Mouse (Mus musculus): ENCODE data around the gene Hspa2. TPM values are rescaled to one million over a fixed set of nuclear protein-coding genes. Genes with fewer than 3 reads are reported as not detected.

The Hspa2 gene
- total RNA-seq (2021), result 1 to 10 TPM; 5.7 to 7.8 TPM

DNA sequence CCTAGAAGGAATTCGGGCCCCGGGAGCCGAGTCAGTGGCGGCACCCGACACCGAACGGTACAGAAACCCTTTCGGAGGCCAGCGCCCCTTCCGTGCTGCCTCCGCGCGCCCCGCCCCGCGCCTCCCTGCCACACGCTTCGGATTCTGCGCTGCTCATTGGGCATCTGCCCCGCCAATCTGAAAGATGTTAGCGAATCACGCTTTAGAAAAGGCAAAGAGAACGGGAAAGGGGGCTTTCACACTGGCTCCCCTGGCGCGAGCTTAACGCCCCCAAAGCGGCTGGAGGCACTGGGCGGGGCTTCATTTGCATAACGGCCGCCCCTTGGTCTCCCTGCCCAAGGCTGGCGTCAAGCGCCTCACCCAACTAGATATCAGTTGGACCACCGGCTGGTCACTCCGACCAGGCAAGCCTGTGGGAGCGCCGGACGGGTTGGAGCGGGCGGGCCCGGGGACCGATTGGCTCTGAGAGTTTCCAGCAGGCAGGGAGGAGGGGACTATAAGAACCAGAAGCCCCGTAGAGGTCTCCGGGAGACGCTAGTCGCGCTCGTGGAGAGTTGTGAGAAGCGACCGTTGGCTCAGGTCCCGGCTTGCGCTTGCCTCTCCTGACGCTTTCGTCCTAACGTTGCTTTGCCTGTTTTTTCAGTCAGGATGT is at the start of gene Hspa2:
Gene Hspa2 (plus strand): TSS at position 291 of the 652 bp plus-strand sequence.
- peak; percentile 100 for DNase-seq
- intact Hi-C loops (cut with DNase I), result loop anchor here (1.0 kb wide), 1 partner anchor 33 kb away; no protein-coding TSS in a partner anchor

- intact Hi-C loops (cut with DNase I), result no loop called here
- no peak for DNase-seq
Measured at GRCm38 (mm10) chr12:76360868-76361267, 43.1 kb upstream of the Hspa2 start.

DNA sequence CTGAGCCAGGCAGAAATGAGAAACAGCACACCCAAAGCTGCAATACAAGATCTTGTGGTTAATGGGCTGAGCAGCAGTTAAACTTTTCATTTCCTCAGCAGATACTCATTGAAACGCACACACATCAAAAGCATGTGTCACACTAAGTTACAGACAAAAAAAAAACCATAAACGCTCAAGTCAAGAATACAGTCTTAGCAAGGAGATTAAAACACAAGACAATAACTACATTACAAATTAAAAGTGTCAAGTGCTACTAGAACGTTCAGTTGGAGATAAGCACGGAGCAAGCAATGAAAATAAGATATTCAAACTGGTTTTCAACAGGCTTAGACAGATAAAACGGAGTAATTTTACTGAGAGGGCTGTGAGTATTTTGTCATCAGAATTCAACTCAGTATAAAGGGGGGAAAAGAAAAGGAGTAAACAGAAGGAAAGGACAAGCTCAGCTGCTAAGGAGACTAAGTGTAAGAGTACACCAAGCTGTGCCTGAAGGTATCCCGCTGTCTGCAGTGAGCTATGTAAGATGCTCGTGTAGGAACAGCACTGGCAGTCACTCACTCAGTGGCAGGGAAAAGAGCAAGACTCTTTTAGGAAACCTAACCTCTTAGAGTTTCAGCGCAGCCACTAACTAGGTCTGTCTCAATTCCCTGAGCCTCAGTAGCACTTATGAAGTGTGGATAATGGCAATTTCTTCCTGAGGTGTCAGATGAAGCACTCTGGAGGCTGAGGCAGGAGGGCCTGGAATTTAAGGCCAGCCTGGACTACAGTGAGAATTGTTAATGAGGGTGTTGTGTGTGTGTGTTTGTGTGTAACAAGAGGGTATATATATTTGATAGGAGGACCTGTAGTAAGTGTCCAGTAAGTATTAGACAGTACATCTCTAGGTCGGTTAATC is 42.3 kb upstream of the Hspa2 start:
- no peak for DNase-seq
- intact Hi-C loops (cut with DNase I), result no loop called here

DNA sequence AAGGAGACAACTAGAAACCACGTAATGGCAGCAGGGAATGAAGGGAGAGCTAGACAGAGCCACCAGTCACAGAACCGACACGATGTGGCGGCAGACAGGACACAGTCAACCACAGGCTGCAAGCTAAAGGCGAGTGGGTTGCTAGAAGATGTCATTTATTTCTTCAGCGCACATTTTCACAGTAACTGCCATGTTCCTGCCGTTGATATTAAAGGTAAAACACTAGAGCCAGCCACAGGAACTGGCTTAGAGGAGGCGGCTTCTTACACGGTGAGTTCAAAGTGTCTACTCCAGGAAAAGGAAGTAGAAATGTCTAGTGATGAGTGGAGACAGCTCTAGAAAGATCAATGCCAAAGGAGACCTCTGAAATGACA is 41.7 kb upstream of the Hspa2 start:
- DNase-seq, result no peak
- intact Hi-C loops (cut with DNase I), result no loop called here

GRCm38 (mm10) chr12:76366276-76366675 is 37.7 kb upstream of the Hspa2 start:
- no peak for DNase-seq
- intact Hi-C loops (cut with DNase I), result no loop called here

- peak in 1 of 2 experiments; percentile 32 for DNase-seq
- intact Hi-C loops (cut with DNase I), result no loop called here
Measured at GRCm38 (mm10) chr12:76367096-76367995, 36.6 kb upstream of the Hspa2 start.

DNA sequence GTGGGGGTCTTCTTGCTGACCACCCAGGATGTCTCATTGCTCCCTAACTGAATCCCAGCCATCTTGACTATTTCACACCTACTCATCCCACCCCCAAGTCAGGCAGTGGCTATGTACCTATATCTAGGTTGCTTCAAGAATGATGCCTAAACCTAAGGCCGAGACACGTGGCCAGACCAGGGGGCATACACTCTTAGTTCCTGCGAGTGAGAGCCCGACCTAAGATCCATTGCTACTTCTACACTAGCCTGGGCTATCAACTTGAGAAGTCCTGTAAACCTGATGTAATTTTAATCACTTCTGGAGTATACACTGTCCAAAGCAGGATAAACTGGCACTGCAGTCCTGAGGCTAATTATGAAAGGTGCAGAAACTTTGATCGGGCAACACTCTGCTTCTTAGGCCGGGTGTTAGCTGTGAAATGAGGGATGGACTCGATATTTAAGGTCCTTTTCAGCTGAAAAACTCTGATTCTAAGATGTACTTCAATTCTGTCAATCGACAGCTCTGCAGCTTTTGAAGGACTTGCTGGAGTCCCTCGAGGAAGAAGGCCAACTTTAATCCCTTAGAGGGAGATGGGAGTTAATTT is 35.7 kb upstream of the Hspa2 start:
- DNase-seq, result no peak
- intact Hi-C loops (cut with DNase I), result no loop called here

DNA sequence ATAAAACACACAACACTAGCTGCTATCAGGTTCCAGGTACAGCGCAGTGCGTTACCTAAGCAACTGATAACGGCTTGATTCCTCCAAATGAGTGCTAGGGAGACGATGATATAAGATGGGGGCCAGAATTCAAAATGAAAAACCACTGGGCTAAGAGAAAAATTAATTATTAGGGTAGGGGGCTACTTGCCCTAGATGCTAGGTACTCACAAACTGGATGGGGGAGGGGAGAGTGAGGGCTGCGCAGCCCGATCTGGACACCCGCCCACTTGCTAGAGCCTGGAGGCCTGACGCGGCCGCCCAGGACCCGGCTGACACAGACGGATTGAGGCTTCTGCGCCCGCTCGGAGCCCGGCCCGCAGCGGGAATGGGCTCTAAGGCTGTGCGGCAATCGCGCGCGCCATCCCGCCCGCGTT is 35.2 kb upstream of the Hspa2 start:
- peak in 1 of 2 experiments; percentile 22 for DNase-seq
- intact Hi-C loops (cut with DNase I), result no loop called here

GRCm38 (mm10) chr12:76369206-76369977 is 34.6 kb upstream of the Hspa2 start, which contains the start of gene Zbtb25:
Gene Zbtb25, minus strand, starts transcription at chr12:76369602.
- intact Hi-C loops (cut with DNase I), result no loop called here
- peak; percentile 74 to 86 for DNase-seq

- intact Hi-C loops (cut with DNase I), result no loop called here
- DNase-seq, result peak; percentile 78 to 88
Measured at GRCm38 (mm10) chr12:76369978-76370830, 33.8 kb upstream of the Hspa2 start, which contains the start of gene Zbtb1. Gene Zbtb1, plus strand, starts transcription at chr12:76370266.

DNA sequence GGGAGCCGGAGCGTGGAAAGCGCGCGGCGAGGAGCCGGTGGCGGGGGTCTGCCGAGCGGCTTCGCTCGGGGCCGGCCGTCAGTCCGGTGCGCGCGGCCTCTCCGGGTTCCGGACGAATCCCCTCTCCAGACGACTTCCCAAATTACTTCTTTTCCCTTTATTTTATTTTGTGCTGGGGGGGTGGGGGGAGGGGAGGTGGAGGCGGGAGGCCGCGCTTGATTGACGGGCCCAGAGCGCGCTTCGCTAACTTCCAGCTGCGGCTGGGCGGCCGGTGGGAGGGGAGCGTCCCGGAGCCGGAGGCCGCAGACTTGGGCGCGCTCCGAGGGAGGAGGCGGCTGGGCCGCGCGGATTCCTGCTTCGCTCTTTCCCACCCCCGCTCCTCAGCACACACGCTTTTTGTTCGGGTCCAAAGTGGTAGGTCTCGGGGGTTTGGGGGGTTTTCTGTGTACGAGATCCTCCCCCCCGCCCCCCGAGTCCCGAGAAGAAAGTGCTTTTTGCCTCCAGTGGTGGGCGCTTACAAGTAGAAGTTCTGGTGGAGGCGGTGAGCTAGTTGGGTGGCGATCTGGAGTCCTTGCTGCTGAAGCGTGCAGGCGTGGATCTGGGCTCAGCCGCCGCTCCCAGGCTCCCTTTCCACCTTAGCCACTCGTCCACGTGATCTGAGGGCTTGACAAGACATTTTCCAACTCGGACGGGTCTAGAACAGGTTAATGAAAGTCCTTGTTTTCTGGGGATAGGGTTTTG is 33.0 kb upstream of the Hspa2 start:
- peak; percentile 81 to 86 for DNase-seq
- intact Hi-C loops (cut with DNase I), result loop anchor here (1.0 kb wide), 1 partner anchor 32 kb away; no protein-coding TSS in a partner anchor

GRCm38 (mm10) chr12:76372046-76372445 is 31.9 kb upstream of the Hspa2 start:
- intact Hi-C loops (cut with DNase I), result no loop called here
- DNase-seq, result no peak

- DNase-seq, result no peak
- intact Hi-C loops (cut with DNase I), result no loop called here
Measured at GRCm38 (mm10) chr12:76372881-76373818, 30.8 kb upstream of the Hspa2 start.

DNA sequence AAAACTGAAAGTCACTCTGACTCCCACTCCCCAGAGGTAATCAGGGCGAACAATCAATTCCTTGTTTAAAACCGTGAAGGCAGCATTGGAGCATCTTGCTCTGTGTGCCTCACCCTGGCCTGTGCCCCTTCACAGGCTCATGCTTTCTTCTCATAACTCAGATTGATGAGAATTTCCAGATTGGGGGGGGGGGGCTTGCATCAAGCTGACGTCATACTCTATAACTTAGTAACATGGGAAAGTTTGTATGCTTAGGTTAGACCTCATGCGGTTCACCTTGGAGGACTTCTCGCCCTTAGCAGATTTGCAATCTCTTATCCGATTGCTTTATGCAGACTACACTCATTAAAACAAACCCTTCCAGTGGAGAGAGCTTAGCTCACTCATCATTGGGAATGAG is 30.0 kb upstream of the Hspa2 start:
- DNase-seq, result no peak
- intact Hi-C loops (cut with DNase I), result no loop called here

DNA sequence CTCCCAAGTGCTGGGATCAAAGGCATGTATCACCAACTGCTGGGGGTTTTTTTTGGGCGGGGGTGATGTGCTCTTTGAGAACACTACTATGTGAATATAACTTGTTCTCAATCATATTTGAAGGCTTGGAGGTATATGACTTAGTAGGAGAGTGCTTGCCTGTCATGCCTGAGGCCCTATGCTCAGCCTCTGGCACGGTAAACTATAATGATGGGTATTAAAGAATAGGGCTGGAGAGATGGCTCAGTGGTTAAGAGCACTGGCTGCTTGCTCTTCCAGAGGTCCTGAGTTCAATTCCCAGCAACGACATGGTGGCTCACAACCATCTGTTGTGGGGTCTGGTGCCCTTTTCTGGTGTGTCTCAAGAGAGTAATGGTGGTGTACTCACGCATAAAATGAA is 29.1 kb upstream of the Hspa2 start:
- intact Hi-C loops (cut with DNase I), result no loop called here
- DNase-seq, result no peak

- DNase-seq, result no peak
- intact Hi-C loops (cut with DNase I), result no loop called here
Measured at GRCm38 (mm10) chr12:76375506-76375905, 28.5 kb upstream of the Hspa2 start.

GRCm38 (mm10) chr12:76376649-76377048 is 27.3 kb upstream of the Hspa2 start:
- no peak for DNase-seq
- intact Hi-C loops (cut with DNase I), result no loop called here

All from heart, postnatal 36 days (tissue).